Mouse (Mus musculus): ENCODE measurements at regions not wholly inside any gene's neighbourhood (a gene's known extent, or its start where the extent isn't known, plus 50 kb on each side); places are given as distances from the start of the nearest gene placed in this dataset.

- Histone ChIP-seq H3K4me2 (ENCODE audit: low read depth) (no peak overlapping the region), H3K4me3 (ENCODE audit: low read depth, low read length) (no peak overlapping the region), H3K27ac (ENCODE audit: low read depth, low read length) (no peak overlapping the region), H3K4me1 (ENCODE audit: control insufficient read depth, insufficient read depth, low read length) (0 out of 2 replicates have a peak, but pooled peaks cover 7% of the 10 kb centered on the region), H3K36me3 (ENCODE audit: control insufficient read depth, insufficient read depth, low read length) (no peaks in the 10 kb centered on the region), H3K9ac (ENCODE audit: low read length) (no peak overlapping the region), H3K9me3 (ENCODE audit: control insufficient read depth, low read length) (no peaks in the 10 kb centered on the region), H3K27me3 (ENCODE audit: control insufficient read depth, insufficient read depth, low read length) (no peaks in the 10 kb centered on the region)
- DNase-seq (ENCODE audit: low spot score) (no peak), ATAC-seq (ENCODE audit: insufficient read depth, low FRiP score, low TSS enrichment) (no peak)
- 84% methylated on average over 2 of the region's 2 CpGs for WGBS
Observed at GRCm38 (mm10) chr9:27453476-27453875, 56.9 kb downstream of the Spata19 start.

GRCm38 (mm10) chr9:27453924-27454652 lies 57.5 kb downstream of the Spata19 start:
- 64% methylated on average over 10 of the region's 10 CpGs for WGBS

GRCm38 (mm10) chr9:27458335-27459040 lies 61.9 kb downstream of the Spata19 start:
- WGBS = 38% methylated on average over 3 of the region's 3 CpGs
- H3K27me3 ChIP-seq (ENCODE audit: control insufficient read depth, insufficient read depth, low read length) = no peaks in the 10 kb centered on the region
- ATAC-seq (ENCODE audit: insufficient read depth, low FRiP score, low TSS enrichment) = no peak
- H3K4me3 ChIP-seq (ENCODE audit: low read depth, low read length) = no peak overlapping the region
- no peaks in the 10 kb centered on the region for H3K36me3 ChIP-seq (ENCODE audit: control insufficient read depth, insufficient read depth, low read length)
- H3K9me3 ChIP-seq (ENCODE audit: control insufficient read depth, low read length) = no peaks in the 10 kb centered on the region
- DNase-seq (ENCODE audit: low spot score) = no peak
- no peak overlapping the region for H3K27ac ChIP-seq (ENCODE audit: low read depth, low read length)
- no peak overlapping the region for H3K4me2 ChIP-seq (ENCODE audit: low read depth)
- 0 out of 2 replicates have a peak, but pooled peaks cover 3% of the 10 kb centered on the region for H3K4me1 ChIP-seq (ENCODE audit: control insufficient read depth, insufficient read depth, low read length)
- no peak overlapping the region for H3K9ac ChIP-seq (ENCODE audit: low read length)

More at GRCm38 (mm10) chr9:27453924-27454652, 57.5 kb downstream of the Spata19 start:
- H3K27ac ChIP-seq (ENCODE audit: low read depth, low read length) = no peak overlapping the region
- DNase-seq (ENCODE audit: low spot score) (no peak), ATAC-seq (ENCODE audit: insufficient read depth, low FRiP score, low TSS enrichment) (no peak)
- H3K9me3 ChIP-seq (ENCODE audit: control insufficient read depth, low read length) = no peaks in the 10 kb centered on the region
- H3K4me1 ChIP-seq (ENCODE audit: control insufficient read depth, insufficient read depth, low read length) = 0 out of 2 replicates have a peak, but pooled peaks cover 7% of the 10 kb centered on the region
- no peak overlapping the region for H3K9ac ChIP-seq (ENCODE audit: low read length)
- no peak overlapping the region for H3K4me2 ChIP-seq (ENCODE audit: low read depth)
- no peaks in the 10 kb centered on the region for H3K36me3 ChIP-seq (ENCODE audit: control insufficient read depth, insufficient read depth, low read length)
- no peak overlapping the region for H3K4me3 ChIP-seq (ENCODE audit: low read depth, low read length)
- no peaks in the 10 kb centered on the region for H3K27me3 ChIP-seq (ENCODE audit: control insufficient read depth, insufficient read depth, low read length)

GRCm38 (mm10) chr9:27461029-27461428 lies 64.4 kb downstream of the Spata19 start:
- no peak overlapping the region for H3K4me3 ChIP-seq (ENCODE audit: low read depth, low read length)
- DNase-seq (ENCODE audit: low spot score) = no peak
- no peak overlapping the region for H3K4me2 ChIP-seq (ENCODE audit: low read depth)
- no peak overlapping the region for H3K9ac ChIP-seq (ENCODE audit: low read length)
- no peak overlapping the region for H3K27ac ChIP-seq (ENCODE audit: low read depth, low read length)
- 30% methylated on average over 8 of the region's 8 CpGs for WGBS
- no peaks in the 10 kb centered on the region for H3K9me3 ChIP-seq (ENCODE audit: control insufficient read depth, low read length)
- no peaks in the 10 kb centered on the region for H3K36me3 ChIP-seq (ENCODE audit: control insufficient read depth, insufficient read depth, low read length)
- H3K27me3 ChIP-seq (ENCODE audit: control insufficient read depth, insufficient read depth, low read length) = no peaks in the 10 kb centered on the region
- no peak for ATAC-seq (ENCODE audit: insufficient read depth, low FRiP score, low TSS enrichment)
- H3K4me1 ChIP-seq (ENCODE audit: control insufficient read depth, insufficient read depth, low read length) = no peaks in the 10 kb centered on the region

- WGBS = 95% methylated on average over 1 of the region's 1 CpGs
- ATAC-seq (ENCODE audit: insufficient read depth, low FRiP score, low TSS enrichment) = no peak
Observed at GRCm38 (mm10) chr9:27464006-27464405, 67.4 kb downstream of the Spata19 start.

GRCm38 (mm10) chr9:27475468-27475867 lies 78.9 kb downstream of the Spata19 start:
- 85% methylated on average over 10 of the region's 10 CpGs for WGBS
- Histone ChIP-seq H3K4me1 (ENCODE audit: control insufficient read depth, insufficient read depth, low read length) (no peaks in the 10 kb centered on the region), H3K36me3 (ENCODE audit: control insufficient read depth, insufficient read depth, low read length) (no peaks in the 10 kb centered on the region), H3K27ac (ENCODE audit: low read depth, low read length) (no peak overlapping the region), H3K27me3 (ENCODE audit: control insufficient read depth, insufficient read depth, low read length) (no peaks in the 10 kb centered on the region), H3K9me3 (ENCODE audit: control insufficient read depth, low read length) (no peaks in the 10 kb centered on the region), H3K4me2 (ENCODE audit: low read depth) (no peak overlapping the region), H3K9ac (ENCODE audit: low read length) (no peak overlapping the region), H3K4me3 (ENCODE audit: low read depth, low read length) (no peak overlapping the region)
- no peak for DNase-seq (ENCODE audit: low spot score)
- ATAC-seq (ENCODE audit: insufficient read depth, low FRiP score, low TSS enrichment) = no peak

More at GRCm38 (mm10) chr9:27464006-27464405, 67.4 kb downstream of the Spata19 start:
- no peak for DNase-seq (ENCODE audit: low spot score)
- Histone ChIP-seq H3K9me3 (ENCODE audit: control insufficient read depth, low read length) (no peaks in the 10 kb centered on the region), H3K9ac (ENCODE audit: low read length) (no peak overlapping the region), H3K4me2 (ENCODE audit: low read depth) (no peak overlapping the region), H3K36me3 (ENCODE audit: control insufficient read depth, insufficient read depth, low read length) (no peaks in the 10 kb centered on the region), H3K27me3 (ENCODE audit: control insufficient read depth, insufficient read depth, low read length) (no peaks in the 10 kb centered on the region), H3K4me3 (ENCODE audit: low read depth, low read length) (no peak overlapping the region), H3K4me1 (ENCODE audit: control insufficient read depth, insufficient read depth, low read length) (no peaks in the 10 kb centered on the region), H3K27ac (ENCODE audit: low read depth, low read length) (no peak overlapping the region)

GRCm38 (mm10) chr9:27476636-27477035 lies 80.0 kb downstream of the Spata19 start:
- H3K9ac ChIP-seq (ENCODE audit: low read length) = no peak overlapping the region
- no peak overlapping the region for H3K4me3 ChIP-seq (ENCODE audit: low read depth, low read length)
- no peaks in the 10 kb centered on the region for H3K9me3 ChIP-seq (ENCODE audit: control insufficient read depth, low read length)
- H3K36me3 ChIP-seq (ENCODE audit: control insufficient read depth, insufficient read depth, low read length) = no peaks in the 10 kb centered on the region
- H3K4me2 ChIP-seq (ENCODE audit: low read depth) = no peak overlapping the region
- no peak overlapping the region for H3K27ac ChIP-seq (ENCODE audit: low read depth, low read length)
- WGBS = 80% methylated on average over 5 of the region's 5 CpGs
- H3K4me1 ChIP-seq (ENCODE audit: control insufficient read depth, insufficient read depth, low read length) = no peaks in the 10 kb centered on the region
- no peak for DNase-seq (ENCODE audit: low spot score)
- no peak for ATAC-seq (ENCODE audit: insufficient read depth, low FRiP score, low TSS enrichment)
- H3K27me3 ChIP-seq (ENCODE audit: control insufficient read depth, insufficient read depth, low read length) = no peaks in the 10 kb centered on the region

GRCm38 (mm10) chr9:27477079-27477687 lies 80.6 kb downstream of the Spata19 start:
- no peak overlapping the region for H3K4me3 ChIP-seq (ENCODE audit: low read depth, low read length)
- no peaks in the 10 kb centered on the region for H3K27me3 ChIP-seq (ENCODE audit: control insufficient read depth, insufficient read depth, low read length)
- 41% methylated on average over 4 of the region's 4 CpGs for WGBS
- H3K27ac ChIP-seq (ENCODE audit: low read depth, low read length) = no peak overlapping the region
- ATAC-seq (ENCODE audit: insufficient read depth, low FRiP score, low TSS enrichment) (no peak), DNase-seq (ENCODE audit: low spot score) (no peak)
- H3K9ac ChIP-seq (ENCODE audit: low read length) = no peak overlapping the region
- H3K9me3 ChIP-seq (ENCODE audit: control insufficient read depth, low read length) = no peaks in the 10 kb centered on the region
- H3K4me2 ChIP-seq (ENCODE audit: low read depth) = no peak overlapping the region
- no peaks in the 10 kb centered on the region for H3K4me1 ChIP-seq (ENCODE audit: control insufficient read depth, insufficient read depth, low read length)
- no peaks in the 10 kb centered on the region for H3K36me3 ChIP-seq (ENCODE audit: control insufficient read depth, insufficient read depth, low read length)

Measured in neural tube, embryonic 11.5 days (tissue).